Mouse (Mus musculus) kidney, embryonic 14.5 days (tissue): ENCODE data around the gene Fam3c. TPM values are rescaled to one million over a fixed set of nuclear protein-coding genes. Genes with fewer than 3 reads are reported as not detected.
A peak's percentile ranks its signal among the peaks of the same experiment; 100 is the strongest.

Experiments used
- ATAC-seq: fragments of 200-750 bp; cut with Nextera tagmentation; 2 replicates; pipeline ENCODE4 v1.8.0; 2017; ENCODE audit warnings: moderate number of reproducible peaks, mild to moderate bottlenecking, moderate TSS enrichment, moderate library complexity; ENCODE audit not compliant: low FRiP score, low TSS enrichment
- H3K27ac ChIP-seq: fragments of 300-500 bp; sonication (generic); 2 replicates; pipeline ENCODE4 v1.5.1; 2014; ENCODE audit warnings: low read depth, mild to moderate bottlenecking, low read length, moderate library complexity, mixed read lengths
- H3K27me3 ChIP-seq: fragments of 300-500 bp; sonication (generic); 2 replicates; pipeline ENCODE4 v1.6.1; 2014; ENCODE audit warnings: mild to moderate bottlenecking, low read length; ENCODE audit not compliant: control insufficient read depth, insufficient read depth
- H3K36me3 ChIP-seq: fragments of 300-500 bp; sonication (generic); 2 replicates; pipeline ENCODE4 v1.6.1; 2014; ENCODE audit warnings: low read length, mixed read lengths; ENCODE audit not compliant: control insufficient read depth, insufficient read depth
- H3K4me1 ChIP-seq: fragments of 300-500 bp; sonication (generic); 2 replicates; pipeline ENCODE4 v1.6.1; 2014; ENCODE audit warnings: low read length, mixed read lengths; ENCODE audit not compliant: control insufficient read depth, insufficient read depth
- H3K4me2 ChIP-seq: fragments of 300-500 bp; sonication (generic); replicated peaks from 2 replicates; pipeline ENCODE4 v1.6.1; 2014; ENCODE audit warnings: low read depth, mild to moderate bottlenecking, low read length
- H3K4me3 ChIP-seq: fragments of 300-500 bp; sonication (generic); 2 replicates; pipeline ENCODE4 v1.5.1; 2014; ENCODE audit warnings: mild to moderate bottlenecking, low read length
- H3K9ac ChIP-seq: fragments of 300-500 bp; sonication (generic); 2 replicates; pipeline ENCODE4 v1.6.1; 2014; ENCODE audit warnings: low read depth, mild to moderate bottlenecking, low read length, moderate library complexity
- H3K9me3 ChIP-seq: fragments of 300-500 bp; sonication (generic); 2 replicates; pipeline ENCODE4 v1.6.1; 2016; ENCODE audit warnings: low read length; ENCODE audit not compliant: control insufficient read depth
- WGBS: fragments of 180-500 bp; shearing (Covaris S2); extraction: QIAGEN DNeasy Blood & Tissue Kit; methylation state at CpG from one replicate; pipeline ENCODE4 v1.1.7; 2014; 5-methylcytosine and 5-hydroxymethylcytosine counted together
- polyA plus RNA-seq: library from polyadenylated mRNA; unstranded; fragments of >200 nt; fragmentation: Nextera tagmentation; extraction: Ambion mirVana; gene quantifications from 2 replicates; pipeline ENCODE4 v1.2.1, GENCODE M21; 2014

The Fam3c gene
- polyA plus RNA-seq, 1 experiment from 2014 or later = 61.8 TPM

- H3K4me3 ChIP-seq = no peak overlapping the region
- H3K36me3 ChIP-seq = no peaks in the 10 kb centered on the region
- H3K9ac ChIP-seq = no peak overlapping the region
- H3K4me2 ChIP-seq = no peak overlapping the region
- ATAC-seq = no peak
- 59% methylated on average over 4 of the region's 4 CpGs for WGBS
- H3K9me3 ChIP-seq = no peaks in the 10 kb centered on the region
- H3K4me1 ChIP-seq = peaks cover 20% of the 10 kb centered on the region; the same call in 1 of the 2 replicates
- no peaks in the 10 kb centered on the region for H3K27me3 ChIP-seq
- no peak overlapping the region for H3K27ac ChIP-seq
Observed at GRCm38 (mm10) chr6:22348130-22348529, 7.9 kb downstream of the Fam3c start.

GRCm38 (mm10) chr6:22347132-22347902 is 8.7 kb downstream of the Fam3c start:
- H3K36me3 ChIP-seq = no peaks in the 10 kb centered on the region
- WGBS = 56% methylated on average over 8 of the region's 8 CpGs
- no peak overlapping the region for H3K9ac ChIP-seq
- peaks cover 18% of the 10 kb centered on the region; the same call in 1 of the 2 replicates for H3K4me1 ChIP-seq
- ATAC-seq = 0 out of 2 replicates have a peak, but pooled peaks have one; percentile 20
- H3K4me2 ChIP-seq = no peak overlapping the region
- no peak overlapping the region for H3K27ac ChIP-seq
- H3K27me3 ChIP-seq = no peaks in the 10 kb centered on the region
- H3K9me3 ChIP-seq = no peaks in the 10 kb centered on the region
- H3K4me3 ChIP-seq = no peak overlapping the region

- no peaks in the 10 kb centered on the region for H3K27me3 ChIP-seq
- 54% methylated on average over 6 of the region's 6 CpGs for WGBS
- no peak overlapping the region for H3K4me3 ChIP-seq
- peaks cover 3% of the 10 kb centered on the region; the same call in 1 of the 2 replicates for H3K36me3 ChIP-seq
- H3K4me2 ChIP-seq = no peak overlapping the region
- H3K27ac ChIP-seq = no peak overlapping the region
- H3K9ac ChIP-seq = no peak overlapping the region
- no peaks in the 10 kb centered on the region for H3K9me3 ChIP-seq
- peaks cover 13% of the 10 kb centered on the region; the same call in 1 of the 2 replicates for H3K4me1 ChIP-seq
- no peak for ATAC-seq
Observed at GRCm38 (mm10) chr6:22344443-22344842, 11.6 kb downstream of the Fam3c start.

GRCm38 (mm10) chr6:22343706-22344105 is 12.3 kb downstream of the Fam3c start:
- WGBS = 91% methylated on average over 6 of the region's 6 CpGs
- H3K27me3 ChIP-seq = no peaks in the 10 kb centered on the region

GRCm38 (mm10) chr6:22343292-22343691 is 12.8 kb downstream of the Fam3c start:
- Histone ChIP-seq H3K27ac (no peak overlapping the region), H3K4me3 (no peak overlapping the region), H3K9ac (no peak overlapping the region), H3K4me1 (peaks cover 13% of the 10 kb centered on the region; the same call in 1 of the 2 replicates), H3K36me3 (peaks cover 7% of the 10 kb centered on the region; the same call in 1 of the 2 replicates), H3K9me3 (no peaks in the 10 kb centered on the region), H3K4me2 (no peak overlapping the region), H3K27me3 (no peaks in the 10 kb centered on the region)
- no peak for ATAC-seq
- 81% methylated on average over 3 of the region's 3 CpGs for WGBS

More at GRCm38 (mm10) chr6:22343706-22344105, 12.3 kb downstream of the Fam3c start:
- H3K4me3 ChIP-seq = no peak overlapping the region
- H3K36me3 ChIP-seq = peaks cover 6% of the 10 kb centered on the region; the same call in 1 of the 2 replicates
- no peaks in the 10 kb centered on the region for H3K9me3 ChIP-seq
- no peak for ATAC-seq
- no peak overlapping the region for H3K27ac ChIP-seq
- H3K4me1 ChIP-seq = peaks cover 13% of the 10 kb centered on the region; the same call in 1 of the 2 replicates
- no peak overlapping the region for H3K4me2 ChIP-seq
- no peak overlapping the region for H3K9ac ChIP-seq

GRCm38 (mm10) chr6:22340779-22341178 is 15.3 kb downstream of the Fam3c start:
- H3K4me2 ChIP-seq = no peak overlapping the region
- peaks cover 8% of the 10 kb centered on the region; the same call in 1 of the 2 replicates for H3K4me1 ChIP-seq
- H3K4me3 ChIP-seq = no peak overlapping the region
- H3K27me3 ChIP-seq = no peaks in the 10 kb centered on the region
- no peak overlapping the region for H3K27ac ChIP-seq
- 96% methylated on average over 14 of the region's 14 CpGs for WGBS
- ATAC-seq = no peak
- H3K9ac ChIP-seq = no peak overlapping the region
- H3K9me3 ChIP-seq = no peaks in the 10 kb centered on the region
- peaks cover 7% of the 10 kb centered on the region; the same call in 1 of the 2 replicates for H3K36me3 ChIP-seq

GRCm38 (mm10) chr6:22339763-22340542 is 16.1 kb downstream of the Fam3c start:
- no peak overlapping the region for H3K27ac ChIP-seq
- ATAC-seq = no peak
- no peak overlapping the region for H3K9ac ChIP-seq
- H3K4me1 ChIP-seq = peaks cover 8% of the 10 kb centered on the region; the same call in 1 of the 2 replicates
- 94% methylated on average over 15 of the region's 15 CpGs for WGBS
- H3K4me2 ChIP-seq = no peak overlapping the region
- H3K36me3 ChIP-seq = peaks cover 7% of the 10 kb centered on the region; the same call in 1 of the 2 replicates
- no peaks in the 10 kb centered on the region for H3K9me3 ChIP-seq
- no peaks in the 10 kb centered on the region for H3K27me3 ChIP-seq
- no peak overlapping the region for H3K4me3 ChIP-seq

- no peak for ATAC-seq
- Histone ChIP-seq H3K9me3 (no peaks in the 10 kb centered on the region), H3K27me3 (no peaks in the 10 kb centered on the region), H3K4me2 (no peak overlapping the region), H3K4me3 (no peak overlapping the region), H3K4me1 (no peaks in the 10 kb centered on the region), H3K9ac (no peak overlapping the region), H3K36me3 (peaks cover 8% of the 10 kb centered on the region; the same call in 1 of the 2 replicates), H3K27ac (no peak overlapping the region)
- 92% methylated on average over 2 of the region's 2 CpGs for WGBS
Observed at GRCm38 (mm10) chr6:22332548-22332947, 23.5 kb downstream of the Fam3c start.
